Mouse (Mus musculus): ENCODE results near the gene Igflr1.

The Igflr1 gene

GRCm38 (mm10) chr7:30564970-30565571 lies at the start of gene Igflr1:
Gene Igflr1, plus strand, starts transcription at chr7:30565427.
- DNase-seq (ENCODE audit: low spot score): no peak

- no peak for DNase-seq (ENCODE audit: low spot score)
Measured at GRCm38 (mm10) chr7:30518325-30518724, 46.9 kb upstream of the Igflr1 start.

DNA sequence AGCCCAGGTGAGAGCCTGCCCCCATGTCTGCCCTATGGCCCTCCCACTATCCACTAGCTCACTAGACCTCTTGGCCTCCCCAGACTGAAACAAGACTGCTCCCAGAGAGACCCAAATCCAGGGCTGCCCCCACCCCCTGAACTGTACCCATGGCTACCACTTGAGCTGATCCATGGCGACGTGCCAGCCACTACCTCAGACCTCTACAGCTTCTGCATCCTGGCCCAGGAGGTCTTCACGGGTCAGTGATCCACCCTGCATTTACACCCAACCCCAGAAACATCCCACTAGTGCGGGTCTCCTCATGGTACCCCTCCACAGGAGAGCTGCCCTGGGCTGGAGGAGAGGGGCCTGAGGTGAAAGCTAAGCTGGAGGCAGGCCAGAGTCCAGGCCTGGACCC lies 44.8 kb upstream of the Igflr1 start:
- no peak for DNase-seq (ENCODE audit: low spot score)

DNA sequence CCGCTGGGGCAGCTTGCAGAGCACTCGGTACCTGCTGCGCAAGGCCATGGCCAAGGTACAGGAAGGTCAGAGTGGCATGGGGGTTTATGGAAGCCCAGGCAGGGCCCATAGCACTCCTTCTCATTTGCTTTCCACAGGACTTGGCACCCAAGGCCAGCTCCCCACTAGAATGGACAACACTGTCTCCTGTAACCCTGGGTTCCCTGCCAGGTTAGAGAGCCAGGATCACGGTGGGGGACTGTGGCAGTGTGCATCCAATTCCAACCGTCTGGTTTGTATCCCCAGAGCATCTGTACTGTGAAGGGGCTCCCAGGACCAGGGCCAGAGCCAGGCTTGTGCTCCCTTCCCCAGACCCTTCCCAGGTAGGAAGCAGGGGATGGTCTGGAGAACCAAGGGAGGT lies 44.4 kb upstream of the Igflr1 start:
- DNase-seq (ENCODE audit: low spot score): no peak

GRCm38 (mm10) chr7:30522871-30523270 lies 42.4 kb upstream of the Igflr1 start:
- DNase-seq (ENCODE audit: low spot score): no peak

GRCm38 (mm10) chr7:30524487-30524886 lies 40.7 kb upstream of the Igflr1 start:
- DNase-seq (ENCODE audit: low spot score): no peak

DNA sequence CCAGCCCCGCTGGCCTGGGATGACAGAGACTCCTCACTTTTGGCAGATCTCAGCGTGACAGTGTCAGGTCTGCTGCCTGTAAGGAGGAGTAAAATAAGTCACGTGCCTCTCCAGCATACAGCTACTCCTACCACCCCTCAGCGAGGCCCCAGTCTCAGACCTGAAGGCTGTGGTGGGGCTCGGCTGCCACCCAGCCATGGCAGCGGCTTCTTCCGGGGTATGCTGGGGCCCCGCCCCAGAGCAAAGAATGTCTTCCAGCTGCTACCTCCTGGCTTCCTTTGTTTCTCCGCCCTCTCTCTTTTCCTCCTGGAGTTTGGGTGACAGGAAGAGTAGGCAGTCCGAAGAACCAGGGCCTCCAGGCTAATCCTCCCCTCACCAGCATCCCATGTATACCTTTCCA lies 39.3 kb upstream of the Igflr1 start:
- DNase-seq (ENCODE audit: low spot score): no peak

DNA sequence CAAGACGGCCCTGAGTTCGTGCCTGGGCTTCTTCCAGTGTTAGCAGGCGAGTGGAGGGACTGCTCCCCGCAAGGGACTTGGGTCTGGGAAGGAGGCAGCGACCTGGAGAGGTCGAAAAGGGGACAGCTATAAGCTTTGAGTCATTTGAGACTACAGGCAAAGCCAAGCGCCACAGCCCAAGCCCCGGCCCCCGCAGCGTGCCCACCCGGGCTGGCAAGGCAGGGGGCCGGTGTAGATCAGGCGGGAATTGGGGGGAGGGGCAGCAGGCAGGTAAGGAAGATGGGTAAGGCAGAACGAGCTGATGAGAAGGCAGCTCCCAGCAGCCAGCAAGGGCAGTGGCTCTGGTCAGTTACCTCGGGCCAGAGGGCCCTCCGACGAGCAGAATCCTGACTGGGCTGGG lies 38.8 kb upstream of the Igflr1 start:
- no peak for DNase-seq (ENCODE audit: low spot score)

DNA sequence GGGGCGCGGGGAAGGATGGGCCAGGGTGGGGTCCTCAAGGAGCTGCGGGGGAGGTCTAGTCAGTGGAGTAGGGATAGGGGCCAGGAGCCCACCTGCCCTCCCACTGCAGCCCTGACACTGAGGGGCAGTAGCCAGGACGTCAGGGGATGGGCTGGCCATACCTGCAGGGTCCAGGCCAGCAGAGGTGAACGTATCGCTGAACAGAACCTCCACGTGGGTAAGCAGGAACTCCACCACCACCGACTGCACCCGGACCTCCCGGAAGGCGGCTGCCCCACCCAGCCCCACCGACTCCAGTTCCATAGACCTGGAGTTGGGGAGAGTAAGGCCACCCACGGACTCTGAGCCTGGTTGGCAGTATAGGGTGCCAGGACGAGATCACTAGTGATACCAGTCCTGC lies 38.2 kb upstream of the Igflr1 start:
- DNase-seq (ENCODE audit: low spot score): no peak

GRCm38 (mm10) chr7:30531291-30531815 lies 33.9 kb upstream of the Igflr1 start:
- peak; percentile 46 for DNase-seq (ENCODE audit: low spot score)

- DNase-seq (ENCODE audit: low spot score): peak; percentile 54
Measured at GRCm38 (mm10) chr7:30532931-30533330, 32.3 kb upstream of the Igflr1 start.

GRCm38 (mm10) chr7:30533941-30534632 lies 31.1 kb upstream of the Igflr1 start:
- no peak for DNase-seq (ENCODE audit: low spot score)

DNA sequence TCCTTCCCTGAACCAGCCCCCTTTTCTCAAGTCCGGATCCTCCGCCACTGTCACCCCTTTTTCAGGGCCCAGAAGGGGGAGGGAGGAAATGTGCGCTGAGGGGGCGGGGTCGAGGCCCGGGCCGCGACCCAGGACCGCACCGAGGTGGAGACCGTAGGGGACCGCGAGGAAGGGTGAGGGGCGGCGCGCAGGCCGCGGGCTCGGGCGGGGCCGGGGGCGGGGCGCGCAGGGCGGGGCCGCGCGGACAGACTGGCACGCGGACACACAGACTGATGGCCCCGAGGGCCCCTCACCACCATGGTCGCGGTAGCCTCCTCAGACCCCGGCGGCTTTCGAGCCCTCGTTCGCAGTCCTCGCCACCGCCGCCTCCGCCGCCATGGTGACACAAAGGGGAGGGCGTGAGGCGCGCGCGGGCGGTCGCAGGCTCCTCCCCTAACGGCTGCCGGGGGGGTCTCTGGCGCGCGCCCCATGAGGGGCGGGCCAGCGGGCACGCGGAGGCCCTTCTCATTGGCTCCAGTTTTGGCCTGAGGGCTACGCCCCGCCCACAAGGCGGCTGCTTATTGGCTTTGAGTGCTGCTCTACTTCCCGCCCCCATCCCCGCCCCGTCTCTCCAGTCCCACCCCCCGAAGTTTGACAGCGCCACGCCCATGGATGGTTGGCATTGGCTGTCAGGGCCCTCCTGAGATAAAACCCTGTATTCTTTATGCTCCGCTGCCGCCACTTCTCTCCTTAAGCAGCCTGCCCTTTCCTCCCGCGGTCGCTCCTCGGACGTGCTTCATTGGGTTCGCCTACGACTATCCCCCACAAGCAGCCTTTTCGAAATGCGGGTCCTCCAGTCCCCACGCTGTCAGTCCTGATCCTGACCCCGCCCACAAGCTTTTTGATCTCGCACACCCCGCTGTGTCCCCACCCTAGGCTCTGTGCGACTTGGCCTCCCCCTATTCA lies 30.3 kb upstream of the Igflr1 start, which contains the start of gene Arhgap33:
Arhgap33 (minus strand) TSS at position 428 of the 945 bp plus-strand sequence.
- DNase-seq (ENCODE audit: low spot score): peak; percentile 98

GRCm38 (mm10) chr7:30540572-30540971 lies 24.7 kb upstream of the Igflr1 start:
- DNase-seq (ENCODE audit: low spot score): no peak

DNA sequence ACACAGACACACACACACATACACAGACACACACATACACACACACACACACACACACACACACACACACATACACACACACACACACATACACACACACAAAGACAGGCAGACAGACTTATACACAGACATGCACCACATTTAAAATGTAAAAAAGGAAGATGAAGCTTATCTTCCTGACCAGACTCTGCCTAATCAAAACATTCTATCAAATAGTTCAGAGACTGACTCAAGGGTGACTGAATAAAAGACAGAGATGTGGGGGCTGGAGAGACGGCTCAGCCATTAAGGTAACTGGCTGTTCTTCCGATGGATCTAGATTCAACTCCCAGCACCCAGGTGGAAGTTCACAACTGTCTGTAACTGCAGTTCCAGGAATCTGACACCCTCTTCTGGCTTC lies 20.9 kb upstream of the Igflr1 start:
- DNase-seq (ENCODE audit: low spot score): no peak

DNA sequence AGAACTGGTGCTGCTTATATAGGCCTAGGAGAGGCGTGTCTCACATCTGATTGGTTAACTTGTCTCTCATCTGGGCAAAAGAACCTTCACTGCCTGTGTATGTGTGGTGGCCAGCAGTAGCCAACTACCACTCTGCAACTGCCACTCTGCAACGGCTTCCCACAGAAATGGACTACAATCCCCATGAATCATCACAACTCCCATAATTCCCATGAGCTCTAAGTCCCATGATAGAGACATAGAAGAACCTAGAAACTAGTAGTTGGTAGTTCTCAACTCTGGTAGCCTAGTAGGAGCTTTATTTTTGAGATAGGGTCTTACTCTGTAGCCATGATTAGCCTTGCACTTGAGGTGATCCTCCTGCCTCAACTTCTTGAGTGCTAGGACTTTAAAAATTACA lies 15.3 kb upstream of the Igflr1 start:
- DNase-seq (ENCODE audit: low spot score): no peak

DNA sequence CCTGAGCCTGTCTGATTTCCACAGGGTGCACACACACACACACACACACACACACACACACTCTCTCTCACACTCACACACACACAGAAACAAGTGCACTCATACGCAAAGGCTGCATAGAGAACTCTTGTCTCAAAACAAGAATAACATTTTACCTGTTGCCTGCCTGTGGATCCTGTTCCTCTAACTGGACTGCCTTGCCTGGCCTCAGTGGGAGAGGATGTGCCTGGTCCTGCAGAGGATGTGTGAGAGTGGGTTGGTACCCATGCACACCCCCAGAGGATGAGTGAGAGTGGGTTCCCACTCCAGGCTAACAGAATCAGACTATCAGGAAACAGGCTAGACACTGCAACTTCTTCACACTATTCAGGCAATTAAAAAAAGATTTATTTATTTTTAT lies 14.6 kb upstream of the Igflr1 start:
- DNase-seq (ENCODE audit: low spot score): no peak

GRCm38 (mm10) chr7:30551445-30552101 lies 13.7 kb upstream of the Igflr1 start:
- DNase-seq (ENCODE audit: low spot score): no peak

DNA sequence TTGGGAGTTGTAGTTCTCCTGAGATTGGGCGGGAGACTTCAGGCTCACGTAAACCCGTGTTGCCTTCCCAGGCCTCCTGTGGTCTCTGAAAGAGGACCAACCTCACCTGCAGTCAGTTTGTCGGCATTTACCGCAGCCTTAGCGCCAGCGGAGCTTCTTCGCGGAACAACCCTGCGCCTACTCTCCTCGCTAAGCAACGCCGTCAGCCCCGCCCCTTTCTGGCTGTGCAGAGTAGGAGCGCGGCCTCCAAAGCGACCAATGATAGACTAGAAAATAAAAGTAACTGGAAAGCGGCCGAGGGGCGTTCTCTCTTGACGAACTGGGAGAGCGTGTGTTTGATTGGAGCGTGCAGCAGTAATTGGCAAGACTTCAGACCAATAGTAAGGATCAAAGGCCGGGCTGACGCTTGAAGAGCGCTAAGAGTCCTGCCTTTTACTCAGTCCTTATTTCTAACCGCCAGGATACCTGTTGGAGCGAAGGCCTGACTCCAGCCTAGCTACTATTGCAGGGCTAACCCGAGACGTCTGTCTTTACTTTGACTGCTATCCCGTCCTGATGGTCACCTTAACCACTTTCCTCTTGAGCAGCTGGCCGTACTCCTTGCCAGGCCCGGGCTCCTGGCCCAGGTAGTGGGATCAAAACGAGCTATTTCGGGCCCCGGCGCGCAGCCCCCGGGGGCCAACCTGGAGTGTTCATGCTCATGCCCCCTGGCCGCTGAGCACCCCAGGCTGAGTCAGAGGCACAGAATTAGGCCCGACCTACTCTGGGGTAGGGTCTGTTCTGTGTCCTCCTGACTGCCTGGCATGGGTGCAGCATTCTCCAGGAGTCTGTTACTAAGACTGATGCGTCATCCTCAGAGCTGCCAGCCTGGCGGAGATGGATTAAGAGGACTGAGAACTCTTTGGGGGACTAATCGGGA lies 12.9 kb upstream of the Igflr1 start, which contains the start of the genes Hspb6 and Proser3:
Hspb6 (plus strand) TSS at position 77 of the 919 bp plus-strand sequence.
Proser3 (minus strand) TSS at position 198 of the 919 bp plus-strand sequence.
- DNase-seq (ENCODE audit: low spot score): peak; percentile 99

DNA sequence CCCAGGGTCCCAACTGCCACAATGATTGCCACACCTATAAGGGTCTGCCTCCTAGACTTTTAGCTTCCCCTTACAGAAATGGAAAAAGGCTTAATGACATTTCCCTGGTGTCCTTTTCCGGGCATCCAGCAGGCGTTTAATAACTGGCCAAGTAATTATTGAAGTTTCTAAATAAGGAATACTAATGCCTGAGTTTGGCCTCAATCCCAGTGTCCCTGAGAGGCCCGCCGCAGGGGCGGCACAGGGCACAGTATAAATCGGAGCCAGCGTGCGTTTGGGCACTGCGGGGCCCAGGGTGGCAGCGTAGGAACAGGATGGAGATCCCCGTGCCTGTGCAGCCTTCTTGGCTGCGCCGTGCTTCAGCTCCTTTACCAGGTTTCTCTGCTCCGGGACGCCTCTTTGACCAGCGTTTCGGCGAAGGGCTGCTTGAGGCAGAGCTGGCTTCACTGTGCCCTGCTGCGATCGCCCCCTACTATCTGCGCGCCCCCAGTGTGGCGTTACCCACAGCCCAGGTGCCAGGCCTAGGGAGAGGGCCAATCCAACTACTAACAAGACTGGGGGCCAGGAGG lies 12.1 kb upstream of the Igflr1 start:
- no peak for DNase-seq (ENCODE audit: low spot score)

Measured in layer of hippocampus, adult 11-12 months (tissue).